17 mouse cellular contexts compared by ENCODE assay signal in the genomic region with DNA sequence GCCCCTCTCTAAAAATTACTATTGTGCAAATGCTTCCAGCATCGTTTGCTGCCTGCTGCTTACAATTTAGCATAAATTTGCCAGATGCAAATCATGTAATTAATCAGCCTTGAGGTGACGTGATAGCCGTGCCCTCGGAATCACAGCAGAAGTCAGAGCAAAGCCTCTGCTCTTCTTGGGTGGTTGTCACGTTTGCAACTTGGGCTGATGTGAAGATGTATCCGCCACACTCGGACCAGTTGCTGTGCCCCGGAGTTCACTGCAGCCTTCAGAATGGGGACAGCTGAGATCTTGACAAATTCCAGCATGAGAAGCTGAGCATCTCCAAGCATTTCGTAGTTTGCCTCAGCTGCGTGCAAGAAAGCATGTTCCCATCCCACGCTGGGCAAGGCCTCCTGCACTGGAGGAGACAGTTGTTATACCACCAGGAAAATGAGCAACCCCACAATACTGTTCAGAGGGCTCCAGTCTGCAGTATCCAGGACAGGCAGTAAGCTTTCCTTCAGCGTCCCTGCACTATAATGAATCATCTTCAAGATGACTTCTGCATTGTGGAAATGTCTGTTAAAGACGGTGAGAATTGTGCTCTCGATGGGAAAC.
DNase-seq lines count a peak whose midpoint lies in the region; ATAC-seq and TF ChIP-seq lines count a peak whose summit lies in the region.
"Had no signal": no experiment of that assay in that cellular context is flagged by ENCODE, and none has a peak within 500 bp of the region (broad histone marks: within the 10 kb centered on the region; RNA-seq: fewer than 3 reads in every experiment).

No protein-coding gene starts in this region.

- no peak overlapping the region for H3K4me2 ChIP-seq in liver, embryonic 16.5 days (ENCODE audit: low read depth, low read length)
- no peak overlapping the region for H3K4me2 ChIP-seq in liver, embryonic 11.5 days
- H3K4me2 ChIP-seq: forebrain, embryonic 13.5 days; hindbrain, embryonic 15.5 days; neural tube, embryonic 13.5 days had no signal

- WGBS in liver, embryonic 16.5 days (ENCODE audit: insufficient replicate concordance): 57% methylated on average over 14 of the region's 14 CpGs
- WGBS in liver, embryonic 11.5 days: 62% methylated on average over 14 of the region's 14 CpGs

- H3K36me3 ChIP-seq in liver, embryonic 16.5 days (ENCODE audit: control insufficient read depth, insufficient read depth): no peaks in the 10 kb centered on the region
- no peaks in the 10 kb centered on the region for H3K36me3 ChIP-seq in liver, embryonic 11.5 days (ENCODE audit: control insufficient read depth, insufficient read depth, low read length)
- H3K36me3 ChIP-seq: hindbrain, embryonic 15.5 days; neural tube, embryonic 13.5 days had no signal

- no peaks in the 10 kb centered on the region for H3K9me3 ChIP-seq in liver, embryonic 16.5 days (replicated peaks; ENCODE audit: control insufficient read depth, low read length)
- no peaks in the 10 kb centered on the region for H3K9me3 ChIP-seq in liver, embryonic 11.5 days (ENCODE audit: control insufficient read depth, low read length)
- H3K9me3 ChIP-seq: forebrain, embryonic 13.5 days; hindbrain, embryonic 15.5 days; megakaryocyte, embryonic 14.5 days; neural tube, embryonic 13.5 days had no signal

- no peak for TF ChIP-seq POLR2A in cortical plate, adult 2 months (IDR thresholded peaks at IDR 0.05; ENCODE audit: extremely low read depth, insufficient read depth, low read length)

- no peak overlapping the region for H3K9ac ChIP-seq in liver, embryonic 16.5 days (ENCODE audit: low read depth, low read length)
- H3K9ac ChIP-seq in liver, embryonic 11.5 days (ENCODE audit: low read depth, low read length): no peak overlapping the region
- H3K9ac ChIP-seq: forebrain, embryonic 13.5 days; hindbrain, embryonic 15.5 days; neural tube, embryonic 13.5 days had no signal

- peak; percentile 83 for DNase-seq in heart, adult 11 months
- no peak for DNase-seq in heart, adult 18-20 months
- DNase-seq in liver, embryonic 11.5 days (ENCODE audit: low spot score): no peak
- DNase-seq in neural tube, embryonic 10.5 days (ENCODE audit: extremely low spot score, low spot score): peak; percentile 18
- no peak for DNase-seq in cerebellum, postnatal 25 days
- DNase-seq: adrenal gland, postnatal 10 days; B cell, adult 2 months; cerebellum, adult 2 months; gastrocnemius, adult 2 months; lung, postnatal 10 days; right cerebral cortex, postnatal 4 days had no signal

- ATAC-seq in liver, embryonic 16.5 days (ENCODE audit: low read depth): no peak
- ATAC-seq in liver, embryonic 11.5 days (replicated peaks; ENCODE audit: low FRiP score): no peak
- ATAC-seq: forebrain, embryonic 13.5 days had no signal

- TF ChIP-seq CTCF in cortical plate, adult 2 months (IDR thresholded peaks at IDR 0.05; ENCODE audit: extremely low read depth, insufficient read depth, low read length): no peak

- peaks cover 6% of the 10 kb centered on the region for H3K4me1 ChIP-seq in liver, embryonic 16.5 days (ENCODE audit: control insufficient read depth, low read depth, low read length)
- peaks cover 10% of the 10 kb centered on the region; the same call in 1 of the 2 replicates for H3K4me1 ChIP-seq in liver, embryonic 11.5 days (replicated peaks; ENCODE audit: control insufficient read depth, insufficient read depth, low read length)
- H3K4me1 ChIP-seq in cortical plate, adult 2 months (ENCODE audit: control insufficient read depth, insufficient read depth, low read length): peaks cover 17% of the 10 kb centered on the region

- no peaks in the 10 kb centered on the region for H3K27me3 ChIP-seq in liver, embryonic 16.5 days (ENCODE audit: control insufficient read depth, insufficient read depth, low read depth, low read length)
- H3K27me3 ChIP-seq in liver, embryonic 11.5 days (replicated peaks; ENCODE audit: control insufficient read depth, insufficient read depth, low read length): no peaks in the 10 kb centered on the region

- no peak overlapping the region for H3K4me3 ChIP-seq in liver, embryonic 16.5 days (ENCODE audit: low read depth, low read length)
- H3K4me3 ChIP-seq in liver, embryonic 11.5 days (ENCODE audit: low read depth, low read length): no peak overlapping the region
- no peak overlapping the region for H3K4me3 ChIP-seq in cortical plate, adult 2 months (ENCODE audit: insufficient read depth, low read length)
- H3K4me3 ChIP-seq: forebrain, embryonic 13.5 days; gastrocnemius, adult 2 months; hindbrain, embryonic 15.5 days; megakaryocyte, embryonic 14.5 days; neural tube, embryonic 13.5 days had no signal

- H3K27ac ChIP-seq in liver, embryonic 16.5 days (ENCODE audit: low read length): peak overlapping the region; percentile 75
- H3K27ac ChIP-seq in liver, embryonic 11.5 days (ENCODE audit: low read depth, low read length): no peak overlapping the region
- H3K27ac ChIP-seq in cortical plate, adult 2 months (ENCODE audit: insufficient read depth, low read length): peak overlapping the region; percentile 9; the same call in 1 of the 2 replicates
- H3K27ac ChIP-seq: forebrain, embryonic 13.5 days; gastrocnemius, adult 2 months; hindbrain, embryonic 15.5 days; neural tube, embryonic 13.5 days had no signal

Comparison
In these comparisons a context has a peak if more than half of its experiments do, and no peak if none do; other contexts are left out.
1. DNase-seq: peak in heart, adult 11 months (single experiment) and neural tube, embryonic 10.5 days (single experiment); none in heart, adult 18-20 months (0 of 2), liver, embryonic 11.5 days (single experiment) and cerebellum, postnatal 25 days (0 of 2).